Mouse (Mus musculus) hindbrain, embryonic 13.5 days (tissue): ENCODE data around the gene Tenm2. TPM values are rescaled to one million over a fixed set of nuclear protein-coding genes. Genes with fewer than 3 reads are reported as not detected.

Experiments
- ATAC-seq: fragments of 200-750 bp; cut with Nextera tagmentation; 2 replicates; pipeline ENCODE4 v1.8.0; 2017; ENCODE audit warnings: moderate TSS enrichment; ENCODE audit not compliant: low FRiP score
- H3K27ac ChIP-seq: fragments of 300-500 bp; sonication (generic); 2 replicates; pipeline ENCODE4 v1.5.1; 2015; ENCODE audit warnings: inconsistent platforms, mild to moderate bottlenecking, moderate library complexity
- H3K27me3 ChIP-seq: fragments of 300-500 bp; sonication (generic); 2 replicates; pipeline ENCODE4 v1.6.1; 2015; ENCODE audit warnings: mild to moderate bottlenecking, inconsistent platforms
- H3K36me3 ChIP-seq: fragments of 300-500 bp; sonication (generic); 2 replicates; pipeline ENCODE4 v1.6.1; 2015; ENCODE audit warnings: mild to moderate bottlenecking, inconsistent platforms
- H3K4me1 ChIP-seq: fragments of 300-500 bp; sonication (generic); replicated peaks from 2 replicates; pipeline ENCODE4 v1.6.1; 2015; ENCODE audit warnings: inconsistent platforms
- H3K4me2 ChIP-seq: fragments of 300-500 bp; sonication (generic); 2 replicates; pipeline ENCODE4 v1.6.1; 2015; ENCODE audit warnings: inconsistent platforms, mild to moderate bottlenecking, moderate library complexity
- H3K4me3 ChIP-seq: fragments of 300-500 bp; sonication (generic); 2 replicates; pipeline ENCODE4 v1.5.1; 2015; ENCODE audit warnings: mild to moderate bottlenecking, inconsistent platforms
- H3K9ac ChIP-seq: fragments of 300-500 bp; sonication (generic); 2 replicates; pipeline ENCODE4 v1.6.1; 2015; ENCODE audit warnings: mild to moderate bottlenecking, inconsistent platforms
- H3K9me3 ChIP-seq: fragments of 300-500 bp; sonication (generic); 2 replicates; pipeline ENCODE4 v1.6.1; 2016; ENCODE audit warnings: inconsistent platforms
- WGBS: fragments of 180-500 bp; shearing (Covaris S2); methylation state at CpG from one replicate; pipeline ENCODE4 v1.1.7; 2015; 5-methylcytosine and 5-hydroxymethylcytosine counted together
- polyA plus RNA-seq: library from polyadenylated mRNA; unstranded; fragments of >200 nt; fragmentation: Nextera tagmentation; extraction: Ambion mirVana; gene quantifications from 2 replicates; pipeline ENCODE4 v1.2.1, GENCODE M21; 2015

Tenm2 gene
- polyA plus RNA-seq, 1 experiment from 2014 or later: 29.4 TPM

GRCm38 (mm10) chr11:36870548-36870947 is 365.2 kb downstream of the Tenm2 start:
- no peaks in the 10 kb centered on the region for H3K9me3 ChIP-seq
- H3K36me3 ChIP-seq: no peaks in the 10 kb centered on the region
- H3K27me3 ChIP-seq: no peaks in the 10 kb centered on the region
- no peak for ATAC-seq
- no peak overlapping the region for H3K4me2 ChIP-seq
- H3K4me1 ChIP-seq: no peaks in the 10 kb centered on the region
- 87% methylated on average over 5 of the region's 5 CpGs for WGBS
- no peak overlapping the region for H3K9ac ChIP-seq
- no peak overlapping the region for H3K27ac ChIP-seq
- no peak overlapping the region for H3K4me3 ChIP-seq

- H3K4me2 ChIP-seq: no peak overlapping the region
- H3K9ac ChIP-seq: no peak overlapping the region
- no peaks in the 10 kb centered on the region for H3K9me3 ChIP-seq
- 72% methylated on average over 3 of the region's 3 CpGs for WGBS
- H3K36me3 ChIP-seq: no peaks in the 10 kb centered on the region
- H3K4me1 ChIP-seq: no peaks in the 10 kb centered on the region
- no peak for ATAC-seq
- no peaks in the 10 kb centered on the region for H3K27me3 ChIP-seq
- no peak overlapping the region for H3K4me3 ChIP-seq
- no peak overlapping the region for H3K27ac ChIP-seq
Observed at GRCm38 (mm10) chr11:36851690-36852089, 384.1 kb downstream of the Tenm2 start.

DNA sequence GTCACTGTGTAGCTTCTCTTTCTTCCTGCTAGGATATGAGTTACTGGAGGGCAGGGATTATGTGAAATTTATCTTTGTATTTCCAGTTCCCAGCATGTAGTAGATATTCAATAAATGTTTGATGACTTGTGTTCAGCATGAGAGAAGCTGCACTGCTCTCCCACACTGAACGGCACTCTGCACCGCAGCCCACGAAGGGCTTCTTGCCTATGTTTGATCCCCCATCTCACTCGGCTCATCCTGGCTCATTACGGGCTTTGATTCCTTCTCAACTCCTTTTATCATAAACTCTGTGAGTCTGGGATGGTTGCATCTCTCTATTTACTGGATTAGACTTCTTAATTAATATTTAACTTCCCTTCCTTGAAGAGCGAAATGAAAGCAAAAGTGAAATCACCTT is 388.3 kb downstream of the Tenm2 start:
- 78% methylated on average over 6 of the region's 6 CpGs for WGBS
- Histone ChIP-seq H3K36me3 (no peaks in the 10 kb centered on the region), H3K9ac (no peak overlapping the region), H3K4me1 (no peaks in the 10 kb centered on the region), H3K9me3 (no peaks in the 10 kb centered on the region), H3K4me3 (no peak overlapping the region), H3K4me2 (no peak overlapping the region), H3K27ac (no peak overlapping the region), H3K27me3 (no peaks in the 10 kb centered on the region)
- no peak for ATAC-seq

GRCm38 (mm10) chr11:36832855-36833254 is 402.9 kb downstream of the Tenm2 start:
- ATAC-seq: no peak
- Histone ChIP-seq H3K9ac (no peak overlapping the region), H3K27me3 (no peaks in the 10 kb centered on the region), H3K36me3 (no peaks in the 10 kb centered on the region), H3K27ac (no peak overlapping the region), H3K4me2 (no peak overlapping the region), H3K4me3 (no peak overlapping the region), H3K4me1 (0 out of 2 replicates have a peak, but pooled peaks cover 4% of the 10 kb centered on the region), H3K9me3 (no peaks in the 10 kb centered on the region)
- WGBS: 83% methylated on average over 4 of the region's 4 CpGs

DNA sequence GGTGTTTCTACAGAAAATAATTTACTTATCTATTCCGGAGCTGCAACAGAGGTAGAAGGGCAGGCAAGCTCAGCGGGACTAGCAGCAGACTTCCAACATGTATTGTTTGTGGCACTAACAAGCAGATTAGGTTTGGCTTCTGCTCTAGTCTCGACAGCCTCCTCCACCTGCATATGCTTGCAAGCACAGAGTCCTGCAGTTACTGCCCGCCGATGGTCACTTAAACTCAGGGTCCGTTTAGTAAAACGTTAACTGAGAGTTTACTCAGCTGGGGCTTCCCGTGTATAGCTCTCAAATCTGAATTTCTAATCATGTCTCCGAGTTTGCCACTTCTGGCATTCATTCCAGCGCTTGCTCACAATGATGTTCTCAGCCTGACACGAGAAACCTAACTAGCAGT is 404.3 kb downstream of the Tenm2 start:
- no peak overlapping the region for H3K27ac ChIP-seq
- H3K9me3 ChIP-seq: no peaks in the 10 kb centered on the region
- no peaks in the 10 kb centered on the region for H3K27me3 ChIP-seq
- WGBS: 60% methylated on average over 11 of the region's 11 CpGs
- no peak for ATAC-seq
- H3K36me3 ChIP-seq: no peaks in the 10 kb centered on the region
- no peak overlapping the region for H3K4me3 ChIP-seq
- H3K9ac ChIP-seq: no peak overlapping the region
- no peak overlapping the region for H3K4me2 ChIP-seq
- H3K4me1 ChIP-seq: 0 out of 2 replicates have a peak, but pooled peaks cover 4% of the 10 kb centered on the region

DNA sequence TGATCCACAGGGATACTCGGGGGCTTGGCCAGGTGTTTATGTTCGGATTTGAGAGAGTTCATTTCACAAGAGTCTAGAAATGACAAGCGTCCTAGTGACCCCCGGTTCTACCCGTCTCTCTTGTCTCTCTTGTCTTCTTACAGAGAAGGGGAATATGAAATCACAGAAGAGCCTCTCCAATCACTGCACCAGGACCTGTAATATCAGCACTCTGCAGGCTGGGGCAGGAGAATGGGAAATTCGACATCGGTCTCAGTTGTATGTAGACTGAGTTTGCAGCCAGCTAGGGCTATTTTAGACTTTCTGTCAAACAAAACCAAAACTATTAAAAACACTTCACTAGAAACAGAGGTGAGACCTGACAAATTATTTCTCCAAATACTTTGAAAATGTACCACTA is 411.1 kb downstream of the Tenm2 start:
- H3K9me3 ChIP-seq: no peaks in the 10 kb centered on the region
- no peak overlapping the region for H3K9ac ChIP-seq
- no peak overlapping the region for H3K4me3 ChIP-seq
- H3K27ac ChIP-seq: no peak overlapping the region
- H3K4me1 ChIP-seq: peaks cover 7% of the 10 kb centered on the region
- H3K36me3 ChIP-seq: no peaks in the 10 kb centered on the region
- H3K27me3 ChIP-seq: no peaks in the 10 kb centered on the region
- WGBS: 43% methylated on average over 7 of the region's 7 CpGs
- ATAC-seq: no peak
- no peak overlapping the region for H3K4me2 ChIP-seq

DNA sequence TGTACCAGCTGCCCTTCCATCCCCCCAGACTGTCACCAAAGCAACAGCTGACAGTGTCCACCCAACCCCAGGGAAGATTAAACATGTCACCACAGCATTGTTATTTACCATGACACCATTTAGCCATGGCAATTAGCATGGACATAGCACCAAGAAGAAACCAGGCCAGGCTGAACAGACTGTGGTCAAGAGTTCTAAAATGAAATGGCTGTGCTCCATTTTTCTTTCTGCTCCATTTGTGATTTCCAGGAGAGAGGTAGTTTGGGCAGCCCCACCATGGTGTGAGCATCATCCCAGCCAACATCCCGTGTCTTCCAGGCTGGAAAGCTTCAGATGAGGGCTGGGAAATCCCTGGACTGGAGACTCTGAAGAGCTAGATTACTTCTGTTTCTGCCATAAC is 431.1 kb downstream of the Tenm2 start:
- H3K9me3 ChIP-seq: no peaks in the 10 kb centered on the region
- no peak overlapping the region for H3K27ac ChIP-seq
- no peak overlapping the region for H3K4me2 ChIP-seq
- H3K4me1 ChIP-seq: peaks cover 21% of the 10 kb centered on the region
- H3K36me3 ChIP-seq: no peaks in the 10 kb centered on the region
- H3K27me3 ChIP-seq: no peaks in the 10 kb centered on the region
- no peak for ATAC-seq
- no peak overlapping the region for H3K4me3 ChIP-seq
- H3K9ac ChIP-seq: no peak overlapping the region
- 50% methylated on average over 1 of the region's 1 CpGs for WGBS

DNA sequence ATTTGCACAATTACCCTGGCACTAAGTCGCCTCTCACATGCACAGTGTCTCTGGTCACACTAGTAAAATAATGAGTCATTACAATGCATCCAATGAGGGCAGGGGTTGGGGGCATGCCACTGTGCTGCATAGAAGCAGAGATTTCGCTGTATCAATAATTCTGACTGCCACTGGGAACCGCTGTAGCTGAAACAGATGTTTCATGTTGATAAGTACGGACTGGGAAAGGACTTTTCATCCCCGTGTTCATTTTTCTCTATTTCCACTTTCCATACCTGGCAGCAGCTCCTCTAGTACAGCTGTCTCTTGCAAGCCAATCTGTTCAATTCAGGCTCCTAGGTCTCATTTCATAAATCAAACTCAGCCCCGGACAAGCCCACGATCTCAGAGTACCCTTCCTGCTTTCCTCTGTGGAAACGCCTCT is 433.5 kb downstream of the Tenm2 start:
- Histone ChIP-seq H3K27me3 (no peaks in the 10 kb centered on the region), H3K9ac (peak overlapping the region; percentile 39; the same call in 1 of the 2 replicates), H3K27ac (peak overlapping the region; percentile 72), H3K4me2 (peak overlapping the region; percentile 45), H3K36me3 (no peaks in the 10 kb centered on the region), H3K4me1 (peaks cover 21% of the 10 kb centered on the region), H3K4me3 (peak overlapping the region; percentile 23), H3K9me3 (no peaks in the 10 kb centered on the region)
- WGBS: 34% methylated on average over 8 of the region's 8 CpGs
- ATAC-seq: peak; percentile 88

GRCm38 (mm10) chr11:36801683-36802082 is 434.1 kb downstream of the Tenm2 start:
- peak; percentile 5; the same call in 1 of the 2 replicates for ATAC-seq
- 74% methylated on average over 4 of the region's 4 CpGs for WGBS
- H3K36me3 ChIP-seq: no peaks in the 10 kb centered on the region
- H3K27ac ChIP-seq: no peak overlapping the region; the same call in 1 of the 2 replicates
- no peak overlapping the region for H3K4me3 ChIP-seq
- 0 out of 2 replicates have a peak overlapping the region, but pooled peaks have one; percentile 39 for H3K9ac ChIP-seq
- no peaks in the 10 kb centered on the region for H3K9me3 ChIP-seq
- H3K27me3 ChIP-seq: no peaks in the 10 kb centered on the region
- peaks cover 21% of the 10 kb centered on the region for H3K4me1 ChIP-seq
- H3K4me2 ChIP-seq: peak overlapping the region; percentile 45

- Histone ChIP-seq H3K27ac (no peak overlapping the region), H3K9me3 (no peaks in the 10 kb centered on the region), H3K4me3 (no peak overlapping the region), H3K36me3 (no peaks in the 10 kb centered on the region), H3K4me2 (no peak overlapping the region), H3K4me1 (peaks cover 17% of the 10 kb centered on the region), H3K27me3 (no peaks in the 10 kb centered on the region), H3K9ac (no peak overlapping the region)
- WGBS: 69% methylated on average over 8 of the region's 8 CpGs
- no peak for ATAC-seq
Observed at GRCm38 (mm10) chr11:36799409-36799808, 436.4 kb downstream of the Tenm2 start.

GRCm38 (mm10) chr11:36758009-36758408 is 477.8 kb downstream of the Tenm2 start:
- H3K9me3 ChIP-seq: no peaks in the 10 kb centered on the region
- no peaks in the 10 kb centered on the region for H3K27me3 ChIP-seq
- H3K9ac ChIP-seq: no peak overlapping the region
- WGBS: 63% methylated on average over 3 of the region's 3 CpGs
- H3K4me2 ChIP-seq: no peak overlapping the region
- no peaks in the 10 kb centered on the region for H3K36me3 ChIP-seq
- H3K27ac ChIP-seq: no peak overlapping the region
- no peak overlapping the region for H3K4me3 ChIP-seq
- no peaks in the 10 kb centered on the region for H3K4me1 ChIP-seq
- no peak for ATAC-seq

- no peak for ATAC-seq
- no peaks in the 10 kb centered on the region for H3K4me1 ChIP-seq
- 69% methylated on average over 4 of the region's 4 CpGs for WGBS
- H3K9ac ChIP-seq: no peak overlapping the region
- no peak overlapping the region for H3K4me3 ChIP-seq
- no peak overlapping the region for H3K4me2 ChIP-seq
- H3K27ac ChIP-seq: no peak overlapping the region
- H3K36me3 ChIP-seq: no peaks in the 10 kb centered on the region
- no peaks in the 10 kb centered on the region for H3K27me3 ChIP-seq
- H3K9me3 ChIP-seq: no peaks in the 10 kb centered on the region
Observed at GRCm38 (mm10) chr11:36746286-36746685, 489.5 kb downstream of the Tenm2 start.

- WGBS: 80% methylated on average over 3 of the region's 3 CpGs
Observed at GRCm38 (mm10) chr11:36727800-36728199, 508.0 kb downstream of the Tenm2 start.

More at GRCm38 (mm10) chr11:36727800-36728199, 508.0 kb downstream of the Tenm2 start:
- no peak overlapping the region for H3K9ac ChIP-seq
- H3K27me3 ChIP-seq: no peaks in the 10 kb centered on the region
- H3K4me1 ChIP-seq: no peaks in the 10 kb centered on the region
- no peak overlapping the region for H3K4me2 ChIP-seq
- no peak for ATAC-seq
- no peaks in the 10 kb centered on the region for H3K9me3 ChIP-seq
- no peaks in the 10 kb centered on the region for H3K36me3 ChIP-seq
- H3K27ac ChIP-seq: no peak overlapping the region
- no peak overlapping the region for H3K4me3 ChIP-seq
